In genomic region chr14:122489686-122490414, GRCm38 (mm10) we compare ENCODE assay signal across 10 mouse cellular contexts. TPM values are rescaled to one million over a fixed set of nuclear protein-coding genes. Genes with fewer than 3 reads are reported as not detected.
DNase-seq lines count a peak whose midpoint lies in the region; ATAC-seq and TF ChIP-seq lines count a peak whose summit lies in the region.
"Had no signal": no experiment of that assay in that cellular context is flagged by ENCODE, and none has a peak within 500 bp of the region (broad histone marks: within the 10 kb centered on the region; RNA-seq: fewer than 3 reads in every experiment).

No protein-coding gene starts in this region.

- peaks cover 4% of the 10 kb centered on the region for H3K4me1 ChIP-seq in embryonic facial prominence, embryonic 11.5 days (ENCODE audit: control insufficient read depth, insufficient read depth, low read length)
- H3K4me1 ChIP-seq in hindbrain, postnatal 0 days (ENCODE audit: insufficient read depth, low read length): no peaks in the 10 kb centered on the region
- peaks cover 7% of the 10 kb centered on the region; the same call in 1 of the 2 replicates for H3K4me1 ChIP-seq in neural tube, embryonic 15.5 days

- H3K9me3 ChIP-seq in embryonic facial prominence, embryonic 11.5 days (replicated peaks; ENCODE audit: control insufficient read depth, low read length): no peaks in the 10 kb centered on the region
- peaks cover 2% of the 10 kb centered on the region; the same call in 1 of the 2 replicates for H3K9me3 ChIP-seq in hindbrain, postnatal 0 days (ENCODE audit: low read length)
- no peaks in the 10 kb centered on the region for H3K9me3 ChIP-seq in neural tube, embryonic 15.5 days (replicated peaks)
- H3K9me3 ChIP-seq: lung, embryonic 15.5 days had no signal

- TF ChIP-seq CTCF in layer of hippocampus, adult 2 months (conservative IDR thresholded peaks at IDR 0.05): no peak
- TF ChIP-seq CTCF in hindbrain, postnatal 0 days (IDR thresholded peaks at IDR 0.05; ENCODE audit: low read depth): no peak

- no peak overlapping the region for H3K4me2 ChIP-seq in embryonic facial prominence, embryonic 11.5 days (ENCODE audit: low read depth, low read length)
- peak overlapping the region; percentile 61 for H3K4me2 ChIP-seq in hindbrain, postnatal 0 days (ENCODE audit: low read depth, low read length)
- H3K4me2 ChIP-seq in neural tube, embryonic 15.5 days: peak overlapping the region; percentile 45

- H3K36me3 ChIP-seq in embryonic facial prominence, embryonic 11.5 days (replicated peaks; ENCODE audit: control insufficient read depth, insufficient read depth, low read depth, low read length): no peaks in the 10 kb centered on the region
- no peaks in the 10 kb centered on the region for H3K36me3 ChIP-seq in hindbrain, postnatal 0 days (ENCODE audit: insufficient read depth, low read length)
- no peaks in the 10 kb centered on the region for H3K36me3 ChIP-seq in neural tube, embryonic 15.5 days
- H3K36me3 ChIP-seq: lung, embryonic 15.5 days had no signal

- no peak for ATAC-seq in embryonic facial prominence, embryonic 11.5 days (replicated peaks; ENCODE audit: insufficient number of reproducible peaks, low FRiP score, low TSS enrichment, low read depth)
- no peak for ATAC-seq in hindbrain, postnatal 0 days
- no peak for ATAC-seq in neural tube, embryonic 15.5 days (ENCODE audit: low FRiP score)

- H3K9ac ChIP-seq in embryonic facial prominence, embryonic 11.5 days (replicated peaks; ENCODE audit: low read length): no peak overlapping the region
- peak overlapping the region; percentile 58 for H3K9ac ChIP-seq in hindbrain, postnatal 0 days (replicated peaks; ENCODE audit: low read length)
- H3K9ac ChIP-seq in neural tube, embryonic 15.5 days (replicated peaks): no peak overlapping the region
- H3K9ac ChIP-seq: lung, embryonic 15.5 days had no signal

- intact Hi-C loops in left cerebral cortex, postnatal 36 days (cut with DNase I): loop anchor here (5.0 kb wide), 2 partner anchors 38 to 387 kb away; partner anchors contain the start of gene Gm5089

- DNase-seq in layer of hippocampus, adult 2 months (ENCODE audit: low spot score in 2 of 2): no peak
- no peak for DNase-seq in layer of hippocampus, postnatal 14 days (ENCODE audit: low spot score in 2 of 2)
- peak; percentile 49 for DNase-seq in embryonic facial prominence, embryonic 11.5 days (ENCODE audit: low spot score)
- DNase-seq in hindbrain, postnatal 0 days (ENCODE audit: low spot score): peak; percentile 46
- no peak for DNase-seq in left cerebral cortex, postnatal 36 days (ENCODE audit: low spot score in 2 of 2)
- no peak for DNase-seq in adrenal gland, adult 18-20 months (ENCODE audit: low spot score in 2 of 2)
- no peak for DNase-seq in spleen, postnatal 36 days (ENCODE audit: low spot score in 2 of 2)

- 3% methylated on average over 12 of the region's 12 CpGs for WGBS in embryonic facial prominence, embryonic 11.5 days
- 4% methylated on average over 12 of the region's 12 CpGs for WGBS in hindbrain, postnatal 0 days
- 2% methylated on average over 12 of the region's 12 CpGs for WGBS in neural tube, embryonic 15.5 days

- peaks cover 20% of the 10 kb centered on the region for H3K27me3 ChIP-seq in embryonic facial prominence, embryonic 11.5 days (ENCODE audit: control insufficient read depth, insufficient read depth, low read length)
- H3K27me3 ChIP-seq in hindbrain, postnatal 0 days (ENCODE audit: insufficient read depth, low read length): peaks cover 13% of the 10 kb centered on the region; the same call in 1 of the 2 replicates
- peaks cover 54% of the 10 kb centered on the region for H3K27me3 ChIP-seq in neural tube, embryonic 15.5 days (replicated peaks)

- peak overlapping the region; percentile 84 for H3K27ac ChIP-seq in layer of hippocampus, adult 2 months
- H3K27ac ChIP-seq in embryonic facial prominence, embryonic 11.5 days (replicated peaks; ENCODE audit: low read depth, low read length): no peak overlapping the region
- peak overlapping the region; percentile 91 for H3K27ac ChIP-seq in hindbrain, postnatal 0 days
- no peak overlapping the region for H3K27ac ChIP-seq in neural tube, embryonic 15.5 days (replicated peaks)
- H3K27ac ChIP-seq: lung, embryonic 15.5 days had no signal

- peak overlapping the region; percentile 9; the same call in 1 of the 2 replicates for H3K4me3 ChIP-seq in layer of hippocampus, adult 2 months
- H3K4me3 ChIP-seq in embryonic facial prominence, embryonic 11.5 days (ENCODE audit: low read depth, low read length): no peak overlapping the region; the same call in 1 of the 2 replicates
- H3K4me3 ChIP-seq in hindbrain, postnatal 0 days (ENCODE audit: low read length): peak overlapping the region; percentile 37
- no peak overlapping the region for H3K4me3 ChIP-seq in neural tube, embryonic 15.5 days (replicated peaks)

RNA-seq across cellular contexts. Expression of gene Gm10837, which starts 0.5 kb away (rescaled TPM):
- not detected for total RNA-seq in layer of hippocampus, adult 2 months (2021)
- under 1 TPM in 1 of 2 experiments, not detected in 1; 0.24 TPM for total RNA-seq in layer of hippocampus, postnatal 14 days (2021)
- not detected in 2 replicates for polyA plus RNA-seq in embryonic facial prominence, embryonic 11.5 days (2014; fragmentation: Nextera tagmentation; extraction: Ambion mirVana)
- 0.93 and 4.7 TPM in 2 replicates for total RNA-seq in hindbrain, postnatal 0 days (2014; rRNA removed)
- 1.2 and 1.4 TPM in 2 replicates for polyA plus RNA-seq in hindbrain, postnatal 0 days (2015; fragmentation: Nextera tagmentation; extraction: Ambion mirVana)
- 0.23 and 0.27 TPM in 2 replicates for polyA plus RNA-seq in neural tube, embryonic 15.5 days (2015; fragmentation: Nextera tagmentation; extraction: Ambion mirVana)
- total RNA-seq in left cerebral cortex, postnatal 36 days (2021): not detected
- total RNA-seq in adrenal gland, adult 18-20 months (2021): not detected
- polyA plus RNA-seq: heart, postnatal 0 days; lung, embryonic 15.5 days had no signal

RNA-seq across cellular contexts. Expression of gene Zic2, which starts 14.6 kb away (rescaled TPM):
- total RNA-seq in layer of hippocampus, adult 2 months (2021): 10 to 100 TPM; 17.7 to 21.9 TPM
- total RNA-seq in layer of hippocampus, postnatal 14 days (2021): 10 to 100 TPM; 22.1 to 26.7 TPM
- polyA plus RNA-seq in embryonic facial prominence, embryonic 11.5 days (2014; fragmentation: Nextera tagmentation; extraction: Ambion mirVana): 2.1 and 2.3 TPM in 2 replicates
- 234 TPM in 2 replicates for total RNA-seq in hindbrain, postnatal 0 days (2014; rRNA removed)
- polyA plus RNA-seq in hindbrain, postnatal 0 days (2015; fragmentation: Nextera tagmentation; extraction: Ambion mirVana): 35.9 and 40.2 TPM in 2 replicates
- 5.1 and 6.8 TPM in 2 replicates for polyA plus RNA-seq in neural tube, embryonic 15.5 days (2015; fragmentation: Nextera tagmentation; extraction: Ambion mirVana)
- 10 to 100 TPM; 12.7 to 19.1 TPM for total RNA-seq in left cerebral cortex, postnatal 36 days (2021)
- not detected for total RNA-seq in adrenal gland, adult 18-20 months (2021)
- polyA plus RNA-seq: heart, postnatal 0 days; lung, embryonic 15.5 days had no signal

RNA-seq across cellular contexts. Expression of gene Zic5, which starts 24.4 kb away (rescaled TPM):
- total RNA-seq in layer of hippocampus, adult 2 months (2021): 1 to 10 TPM; 3.9 to 4.4 TPM
- 1 to 10 TPM; 5.2 to 6.2 TPM for total RNA-seq in layer of hippocampus, postnatal 14 days (2021)
- 4.1 and 5.0 TPM in 2 replicates for polyA plus RNA-seq in embryonic facial prominence, embryonic 11.5 days (2014; fragmentation: Nextera tagmentation; extraction: Ambion mirVana)
- total RNA-seq in hindbrain, postnatal 0 days (2014; rRNA removed): 46.2 and 51.3 TPM in 2 replicates
- polyA plus RNA-seq in hindbrain, postnatal 0 days (2015; fragmentation: Nextera tagmentation; extraction: Ambion mirVana): 31.0 and 31.1 TPM in 2 replicates
- polyA plus RNA-seq in neural tube, embryonic 15.5 days (2015; fragmentation: Nextera tagmentation; extraction: Ambion mirVana): 3.9 and 6.2 TPM in 2 replicates
- total RNA-seq in left cerebral cortex, postnatal 36 days (2021): 1 to 10 TPM; 3.6 to 4.3 TPM
- not detected for total RNA-seq in adrenal gland, adult 18-20 months (2021)
- polyA plus RNA-seq: heart, postnatal 0 days; lung, embryonic 15.5 days had no signal

RNA-seq across cellular contexts. Expression of gene Gm5089, which starts 38.9 kb away (rescaled TPM):
- under 1 TPM; 0.17 to 0.36 TPM for total RNA-seq in layer of hippocampus, adult 2 months (2021)
- total RNA-seq in layer of hippocampus, postnatal 14 days (2021): under 1 TPM in 1 of 2 experiments, not detected in 1; 0.21 TPM
- not detected in 2 replicates for polyA plus RNA-seq in embryonic facial prominence, embryonic 11.5 days (2014; fragmentation: Nextera tagmentation; extraction: Ambion mirVana)
- total RNA-seq in hindbrain, postnatal 0 days (2014; rRNA removed): 1.2 and 3.0 TPM in 2 replicates
- polyA plus RNA-seq in hindbrain, postnatal 0 days (2015; fragmentation: Nextera tagmentation; extraction: Ambion mirVana): 0.56 and 0.82 TPM in 2 replicates
- polyA plus RNA-seq in neural tube, embryonic 15.5 days (2015; fragmentation: Nextera tagmentation; extraction: Ambion mirVana): 0.14 and 0.60 TPM in 2 replicates
- total RNA-seq in left cerebral cortex, postnatal 36 days (2021): under 1 TPM in 1 of 2 experiments, not detected in 1; 0.25 TPM
- not detected for total RNA-seq in adrenal gland, adult 18-20 months (2021)
- polyA plus RNA-seq: heart, postnatal 0 days; lung, embryonic 15.5 days had no signal

RNA-seq across cellular contexts. Expression of gene Pcca, which starts 44.3 kb away (rescaled TPM):
- total RNA-seq in layer of hippocampus, adult 2 months (2021): 10 to 100 TPM; 41.2 to 44.3 TPM
- total RNA-seq in layer of hippocampus, postnatal 14 days (2021): 10 to 100 TPM; 38.1 to 43.4 TPM
- polyA plus RNA-seq in embryonic facial prominence, embryonic 11.5 days (2014; fragmentation: Nextera tagmentation; extraction: Ambion mirVana): 35.3 and 37.4 TPM in 2 replicates
- total RNA-seq in hindbrain, postnatal 0 days (2014; rRNA removed): 6.7 and 13.4 TPM in 2 replicates
- polyA plus RNA-seq in hindbrain, postnatal 0 days (2015; fragmentation: Nextera tagmentation; extraction: Ambion mirVana): 39.1 and 42.8 TPM in 2 replicates
- 27.5 and 28.1 TPM in 2 replicates for polyA plus RNA-seq in neural tube, embryonic 15.5 days (2015; fragmentation: Nextera tagmentation; extraction: Ambion mirVana)
- 10 to 100 TPM; 32.7 to 35.3 TPM for total RNA-seq in left cerebral cortex, postnatal 36 days (2021)
- 100 to 1,000 TPM; 157 to 179 TPM for total RNA-seq in adrenal gland, adult 18-20 months (2021)

Comparison
In these comparisons a context has a peak if more than half of its experiments do, and no peak if none do; other contexts are left out.
1. DNase-seq: peak in embryonic facial prominence, embryonic 11.5 days (single experiment) and hindbrain, postnatal 0 days (single experiment); none in layer of hippocampus, adult 2 months (0 of 2), layer of hippocampus, postnatal 14 days (0 of 2), left cerebral cortex, postnatal 36 days (0 of 2), adrenal gland, adult 18-20 months (0 of 2) and spleen, postnatal 36 days (0 of 2).
2. H3K27ac ChIP-seq: peak in layer of hippocampus, adult 2 months (single experiment) and hindbrain, postnatal 0 days (single experiment); none in embryonic facial prominence, embryonic 11.5 days (single experiment) and neural tube, embryonic 15.5 days (single experiment).
3. H3K4me3 ChIP-seq: peak in layer of hippocampus, adult 2 months (single experiment) and hindbrain, postnatal 0 days (single experiment); none in embryonic facial prominence, embryonic 11.5 days (single experiment) and neural tube, embryonic 15.5 days (single experiment).
4. RNA of gene Zic2, which starts 14.6 kb away (total RNA-seq): 234 TPM in hindbrain, postnatal 0 days, 22.1 to 26.7 TPM in layer of hippocampus, postnatal 14 days, 17.7 to 21.9 TPM in layer of hippocampus, adult 2 months and 12.7 to 19.1 TPM in left cerebral cortex, postnatal 36 days; not detected in adrenal gland, adult 18-20 months; every median in the first group is over 10 times any median in the second.